Mouse (Mus musculus): Measurements from ENCODE around the gene Mrps34.

The Mrps34 gene

GRCm38 (mm10) chr17:24878117-24878397 is 16.9 kb upstream of the Mrps34 start:
- intact Hi-C loops (cut with DNase I) = loop anchor here (5.0 kb wide), 1 partner anchor 36 kb away; the partner anchor contains the start of gene Hagh

GRCm38 (mm10) chr17:24878531-24878930 is 16.4 kb upstream of the Mrps34 start:
- intact Hi-C loops (cut with DNase I) = loop anchor here (5.0 kb wide), 1 partner anchor 36 kb away; the partner anchor contains the start of gene Hagh

GRCm38 (mm10) chr17:24881738-24882440 is 13.0 kb upstream of the Mrps34 start:
- intact Hi-C loops (cut with DNase I) = no loop called here

GRCm38 (mm10) chr17:24884391-24884790 is 10.5 kb upstream of the Mrps34 start:
- intact Hi-C loops (cut with DNase I) = loop anchor here (2.0 kb wide), 1 partner anchor 140 kb away; no protein-coding TSS in a partner anchor

GRCm38 (mm10) chr17:24885356-24886133 is 9.4 kb upstream of the Mrps34 start:
- intact Hi-C loops (cut with DNase I) = loop anchor here (2.0 to 5.0 kb wide), 2 partner anchors 33 to 141 kb away; partner anchors contain the start of gene Fahd1

- intact Hi-C loops (cut with DNase I) = loop anchor here (5.0 kb wide), 1 partner anchor 34 kb away; the partner anchor contains the start of gene Fahd1
Measured at GRCm38 (mm10) chr17:24886134-24886931, 8.6 kb upstream of the Mrps34 start, which contains the start of the genes Nubp2 and Spsb3. Gene Nubp2 (minus strand): TSS chr17:24886349. Gene Spsb3 (plus strand): TSS chr17:24886643.

GRCm38 (mm10) chr17:24886932-24887271 is 8.0 kb upstream of the Mrps34 start:
- intact Hi-C loops (cut with DNase I) = loop anchor here (5.0 kb wide), 1 partner anchor 35 kb away; the partner anchor contains the start of gene Fahd1

- intact Hi-C loops (cut with DNase I) = loop anchor here (5.0 kb wide), 1 partner anchor 35 kb away; the partner anchor contains the start of gene Fahd1
Measured at GRCm38 (mm10) chr17:24887291-24888080, 7.4 kb upstream of the Mrps34 start.

- intact Hi-C loops (cut with DNase I) = loop anchor here (5.0 kb wide), 1 partner anchor 37 kb away; the partner anchor contains the start of gene Fahd1
Measured at GRCm38 (mm10) chr17:24888862-24889261, 6.1 kb upstream of the Mrps34 start.

- intact Hi-C loops (cut with DNase I) = no loop called here
Measured at GRCm38 (mm10) chr17:24890151-24891092, 4.5 kb upstream of the Mrps34 start.

GRCm38 (mm10) chr17:24891321-24891720 is 3.6 kb upstream of the Mrps34 start:
- intact Hi-C loops (cut with DNase I) = no loop called here

GRCm38 (mm10) chr17:24892785-24893184 is 2.1 kb upstream of the Mrps34 start:
- intact Hi-C loops (cut with DNase I) = no loop called here

- intact Hi-C loops (cut with DNase I) = no loop called here
Measured at GRCm38 (mm10) chr17:24893276-24893675, 1.6 kb upstream of the Mrps34 start.

GRCm38 (mm10) chr17:24894061-24894994 is 588 bp upstream of the Mrps34 start:
- intact Hi-C loops (cut with DNase I) = no loop called here

- intact Hi-C loops (cut with DNase I) = loop anchor here (5.0 kb wide), 1 partner anchor 37 kb away; no protein-coding TSS in a partner anchor
Measured at GRCm38 (mm10) chr17:24895571-24896240, 790 bp downstream of the Mrps34 start.

- intact Hi-C loops (cut with DNase I) = loop anchor here (5.0 kb wide), 1 partner anchor 36 kb away; no protein-coding TSS in a partner anchor
Measured at GRCm38 (mm10) chr17:24896241-24896992, 1.5 kb downstream of the Mrps34 start, which contains the start of gene Nme3. Gene Nme3 (plus strand): TSS chr17:24896500.

GRCm38 (mm10) chr17:24896993-24897269 is 2.0 kb downstream of the Mrps34 start:
- intact Hi-C loops (cut with DNase I) = loop anchor here (5.0 kb wide), 1 partner anchor 35 kb away; no protein-coding TSS in a partner anchor

All from adrenal gland (tissue).